Mouse (Mus musculus): ENCODE data around the gene Gpr15.

DNA sequence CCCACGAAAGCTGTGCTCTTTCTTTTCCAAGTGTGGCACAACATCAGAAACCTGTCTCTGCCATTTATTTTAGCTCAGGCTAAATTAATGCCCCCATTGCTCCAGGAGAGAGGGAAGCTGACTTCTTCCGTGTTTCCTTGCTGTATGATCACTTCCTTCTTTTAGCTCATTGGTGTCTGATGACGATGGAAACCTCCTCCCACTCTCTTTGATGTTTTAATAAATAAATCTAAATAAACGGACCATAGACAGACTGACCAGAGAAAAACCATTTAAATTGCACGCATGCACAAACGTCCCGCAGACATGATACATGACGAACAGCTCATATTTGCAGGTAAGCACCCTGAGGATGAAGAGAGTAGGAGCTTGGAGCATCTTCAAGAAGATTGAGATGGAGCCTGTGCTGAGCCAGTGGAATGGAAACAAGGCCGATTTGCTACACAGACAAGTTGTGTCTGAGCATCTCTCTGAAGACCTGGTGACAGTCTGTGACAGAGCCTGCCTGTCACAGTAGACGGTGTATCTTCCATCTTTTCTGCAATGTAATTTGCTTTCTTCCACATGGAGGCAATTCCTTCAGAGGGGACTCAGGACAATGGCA, 16.4 kb downstream of the Gpr15 start:
- TF ChIP-seq CTCF (IDR thresholded peaks at IDR 0.05; ENCODE audit: low read depth, low read length), result no peak
- TF ChIP-seq POLR2A (IDR thresholded peaks at IDR 0.05; ENCODE audit: borderline replicate concordance, low read depth, low read length), result no peak

All from bone marrow macrophage, adult 2 months (primary cell).